Mouse (Mus musculus) activated CD4-positive, CD25-positive, alpha-beta regulatory T cell, adult 4 months (primary cell): ENCODE results near the gene Add3. TPM values are rescaled to one million over a fixed set of nuclear protein-coding genes. Genes with fewer than 3 reads are reported as not detected.

Source experiments
- ATAC-seq: one replicate; pipeline ENCODE4 v1.8.0; 2017
- polyA plus RNA-seq, 2 experiments: library from polyadenylated mRNA; unstranded; fragments of 100-300 nt; shearing (Covaris generic); gene quantifications; one replicate each; pipeline ENCODE4 v1.2.1; 2017

The Add3 gene
- polyA plus RNA-seq, 2 experiments from 2014 or later: 113 to 128 TPM

DNA sequence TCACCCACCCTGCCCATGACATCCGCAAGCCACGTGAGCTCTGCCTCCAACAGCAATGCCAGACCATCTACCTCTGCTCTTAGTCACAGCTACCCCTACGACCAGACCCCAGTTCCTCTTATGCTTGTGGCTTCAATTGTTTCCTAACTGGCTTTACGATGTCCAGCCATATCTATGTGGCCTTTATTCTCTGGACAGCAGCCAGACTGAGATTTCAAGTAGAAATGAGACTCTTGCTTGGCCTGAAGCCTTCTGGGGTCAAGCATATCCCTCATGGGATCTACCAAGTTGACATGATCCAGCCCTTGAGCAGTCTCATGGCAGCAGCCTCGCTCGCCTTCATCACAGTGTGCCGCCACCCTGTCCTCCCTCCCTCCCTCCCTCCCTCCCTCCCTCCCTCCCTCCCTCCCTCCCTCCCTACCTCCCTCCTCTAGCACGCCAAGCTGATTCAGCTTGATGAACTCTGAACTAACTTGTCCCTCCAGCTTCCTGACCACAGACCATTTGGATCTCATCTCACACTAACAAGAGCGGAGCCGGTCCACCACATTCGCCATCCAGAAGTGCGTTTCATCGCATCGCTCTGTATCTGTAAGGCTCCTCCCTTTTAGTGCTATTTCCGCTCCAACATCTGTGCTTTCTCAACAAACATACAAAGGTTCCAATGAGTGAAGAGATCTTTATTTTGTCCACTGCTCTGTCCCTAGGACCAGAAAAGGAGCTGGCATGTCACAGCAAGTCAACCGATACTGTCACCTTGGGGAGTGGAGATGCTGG lies 9.7 kb upstream of the Add3 start:
- no peak for ATAC-seq

DNA sequence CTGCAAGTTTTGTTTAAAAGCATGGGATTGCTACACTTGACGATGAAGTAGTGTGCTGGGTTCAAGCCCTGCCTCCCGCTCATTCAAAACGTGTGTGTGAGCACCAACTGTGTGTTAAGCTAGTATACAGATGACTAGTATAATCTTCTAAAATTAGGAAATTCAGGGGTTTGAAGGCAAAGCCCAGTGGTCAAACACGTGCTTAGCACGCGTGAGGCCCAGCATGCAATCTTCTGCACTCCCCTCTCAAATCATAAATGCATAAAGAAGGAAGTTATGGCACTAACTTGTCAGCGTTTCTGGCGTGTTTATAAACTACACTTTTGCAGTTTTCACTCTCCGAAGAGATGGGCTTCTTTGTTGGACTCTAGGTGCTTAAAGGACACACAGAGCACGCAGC lies 7.8 kb upstream of the Add3 start:
- ATAC-seq: no peak

DNA sequence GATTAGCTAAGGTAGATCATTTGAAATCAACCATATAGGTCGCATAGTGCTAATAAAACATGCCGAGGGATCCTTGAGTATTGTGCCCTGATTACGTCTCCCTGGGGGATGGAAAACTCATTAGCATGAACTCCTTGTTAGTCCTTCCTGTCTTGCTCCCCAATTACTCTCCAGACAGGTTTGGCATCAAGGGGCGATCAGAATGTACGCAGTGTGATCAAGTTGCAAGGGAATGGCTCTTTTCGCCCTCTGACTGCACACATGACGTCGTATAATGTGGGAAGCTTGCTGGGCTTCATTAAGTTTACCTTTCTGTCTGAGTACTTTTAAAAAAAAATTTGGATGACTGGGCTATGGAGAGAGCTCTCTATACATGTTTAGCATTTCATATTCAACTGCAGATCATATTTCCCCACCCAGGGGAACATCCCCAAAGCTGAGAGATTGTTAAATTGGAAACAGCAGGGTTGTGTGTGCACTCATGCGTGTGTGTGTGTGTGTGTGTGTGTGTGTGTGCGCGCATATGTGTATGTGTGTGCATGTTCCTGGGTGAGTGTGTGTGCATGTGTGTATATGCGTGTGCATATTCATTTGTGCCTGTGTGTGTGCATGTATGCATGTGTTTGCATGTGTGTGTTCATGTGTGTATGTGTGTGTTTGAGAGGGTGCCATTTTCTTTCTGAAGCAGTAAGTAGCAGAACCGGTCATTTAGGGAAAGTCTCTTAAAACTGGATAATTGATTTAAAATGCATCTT lies 3.7 kb upstream of the Add3 start:
- no peak for ATAC-seq

DNA sequence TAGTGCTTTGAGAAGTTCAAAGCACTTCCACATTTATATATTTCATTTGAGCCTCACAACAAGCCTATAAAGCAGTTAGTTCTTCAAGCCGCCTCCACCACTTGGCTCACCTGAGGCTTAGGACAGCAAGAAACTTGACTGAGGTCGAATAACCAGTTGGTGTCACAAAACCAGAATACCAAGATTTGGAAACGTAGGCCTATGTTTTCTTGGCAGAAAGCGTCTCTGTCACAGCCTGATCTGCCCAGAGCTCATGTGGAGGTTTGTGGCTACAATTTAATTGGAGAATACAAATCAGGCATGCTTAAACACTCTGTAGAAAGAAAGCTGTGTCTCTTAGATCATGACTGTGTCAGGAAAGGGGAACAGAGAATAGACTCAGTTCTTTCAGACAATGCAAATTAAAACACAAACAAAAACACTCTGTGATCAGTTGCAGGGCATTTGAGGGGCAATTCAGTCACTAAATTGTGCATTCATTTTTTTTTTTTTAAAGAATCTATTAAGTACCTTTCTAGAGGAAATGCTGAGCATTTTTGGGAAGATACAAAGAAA lies 3.0 kb upstream of the Add3 start:
- no peak for ATAC-seq

DNA sequence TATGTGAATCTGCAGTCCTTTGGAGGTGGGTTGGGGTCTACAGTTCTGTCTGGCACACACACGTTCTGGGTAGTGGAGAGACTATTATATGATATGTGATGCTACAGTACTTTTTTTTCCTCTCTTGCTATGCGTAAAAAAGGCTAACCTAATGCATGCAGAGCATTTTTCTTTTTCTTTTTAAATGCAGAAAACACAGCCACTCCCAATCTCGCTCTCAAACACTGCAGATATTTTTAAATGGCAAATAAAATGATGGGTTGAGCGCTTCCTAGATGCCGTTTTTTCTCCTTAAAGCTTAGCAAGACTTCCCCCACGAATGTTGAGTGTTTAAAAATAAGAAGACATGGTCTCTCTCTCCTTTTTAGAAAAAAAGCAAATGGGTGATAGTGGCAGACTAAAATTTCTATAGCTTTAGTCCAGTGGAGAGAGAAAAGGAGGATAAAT lies 584 bp downstream of the Add3 start:
- ATAC-seq: no peak

DNA sequence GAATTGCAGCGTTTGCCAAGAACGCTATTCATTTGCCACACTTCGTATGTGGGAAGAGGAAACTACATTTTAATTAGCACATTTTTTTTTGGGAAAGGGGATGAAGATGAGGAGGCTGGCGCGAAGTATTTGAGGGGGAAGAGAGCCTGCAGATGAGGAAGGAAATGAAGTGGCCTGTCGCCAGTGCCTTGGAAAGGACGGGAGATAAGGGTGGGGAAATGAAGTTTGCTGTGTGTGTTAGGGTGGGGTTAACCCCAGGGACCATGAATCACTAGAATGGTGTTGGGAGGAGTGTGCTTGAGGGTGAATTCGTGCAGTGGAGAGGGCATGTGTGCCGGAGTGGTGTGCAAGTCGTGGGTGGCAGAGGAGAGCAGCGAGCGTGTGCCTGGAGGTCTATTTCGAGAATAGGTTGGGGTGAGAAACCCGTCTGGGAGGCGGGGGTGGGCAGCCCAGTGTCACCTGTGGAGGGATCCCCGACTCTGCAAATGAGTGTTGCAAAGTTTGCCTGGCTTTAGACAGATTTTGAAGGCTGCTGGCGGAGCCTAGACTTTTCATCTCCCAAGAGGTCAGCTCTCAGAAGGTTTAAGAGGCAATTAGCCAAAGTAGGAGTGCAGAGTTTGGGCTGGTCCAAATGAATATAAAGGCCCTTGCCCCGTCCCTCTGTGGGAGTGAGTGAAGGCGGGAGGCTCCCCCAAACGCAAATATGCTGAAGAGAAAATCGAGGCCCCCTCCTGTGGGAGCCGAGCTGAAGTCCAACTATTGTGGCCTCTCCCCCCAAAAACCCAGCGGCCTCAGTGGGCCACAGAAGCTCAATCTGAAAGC lies 1.2 kb downstream of the Add3 start:
- peak; percentile 6 for ATAC-seq

DNA sequence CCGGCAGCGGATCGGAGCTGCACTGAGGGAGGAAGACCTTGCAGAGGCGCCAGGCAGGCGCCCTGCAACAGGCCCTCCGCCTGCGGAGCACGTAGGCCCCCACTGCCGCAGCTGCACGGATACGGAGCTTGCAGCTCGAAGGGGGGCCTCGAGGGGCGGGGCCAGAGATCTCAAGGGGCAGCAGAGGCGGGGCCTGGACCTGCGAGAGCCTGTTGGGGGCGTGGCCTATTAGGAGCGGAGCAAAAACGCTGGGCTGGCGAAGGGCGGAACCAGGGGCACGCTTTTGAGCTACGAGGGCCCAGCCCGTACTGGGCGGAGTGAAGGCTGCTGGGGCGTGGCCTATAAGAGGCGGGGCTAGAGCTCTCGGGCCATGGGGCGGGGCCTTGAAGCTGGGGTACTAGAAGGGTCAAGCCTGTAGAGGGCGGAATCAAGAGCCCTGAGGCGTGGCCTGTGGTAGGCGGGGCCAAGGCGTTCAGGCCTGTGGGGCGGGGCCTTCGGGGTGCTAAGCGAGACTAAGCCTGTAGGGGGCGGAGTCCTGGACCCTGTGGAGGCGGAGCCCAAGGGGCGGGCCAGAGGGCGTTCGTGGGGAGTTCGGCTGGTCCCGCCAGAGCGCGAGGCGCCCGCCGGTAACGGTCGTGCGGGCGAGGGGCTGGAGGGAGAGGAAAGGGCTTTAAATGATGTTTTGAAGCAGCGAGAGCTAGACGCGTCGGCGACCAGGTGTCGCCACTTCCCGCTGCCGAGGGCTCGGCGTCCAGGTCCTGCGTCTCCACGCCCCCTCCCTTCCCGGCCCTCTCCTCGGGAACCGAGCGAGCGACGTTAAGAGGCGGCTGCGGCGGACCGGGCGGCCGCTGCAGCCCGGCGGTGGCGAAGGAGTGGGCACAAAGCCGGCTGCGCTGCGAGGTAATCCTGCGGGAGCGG lies 2.2 kb downstream of the Add3 start:
- peak; percentile 87 for ATAC-seq

DNA sequence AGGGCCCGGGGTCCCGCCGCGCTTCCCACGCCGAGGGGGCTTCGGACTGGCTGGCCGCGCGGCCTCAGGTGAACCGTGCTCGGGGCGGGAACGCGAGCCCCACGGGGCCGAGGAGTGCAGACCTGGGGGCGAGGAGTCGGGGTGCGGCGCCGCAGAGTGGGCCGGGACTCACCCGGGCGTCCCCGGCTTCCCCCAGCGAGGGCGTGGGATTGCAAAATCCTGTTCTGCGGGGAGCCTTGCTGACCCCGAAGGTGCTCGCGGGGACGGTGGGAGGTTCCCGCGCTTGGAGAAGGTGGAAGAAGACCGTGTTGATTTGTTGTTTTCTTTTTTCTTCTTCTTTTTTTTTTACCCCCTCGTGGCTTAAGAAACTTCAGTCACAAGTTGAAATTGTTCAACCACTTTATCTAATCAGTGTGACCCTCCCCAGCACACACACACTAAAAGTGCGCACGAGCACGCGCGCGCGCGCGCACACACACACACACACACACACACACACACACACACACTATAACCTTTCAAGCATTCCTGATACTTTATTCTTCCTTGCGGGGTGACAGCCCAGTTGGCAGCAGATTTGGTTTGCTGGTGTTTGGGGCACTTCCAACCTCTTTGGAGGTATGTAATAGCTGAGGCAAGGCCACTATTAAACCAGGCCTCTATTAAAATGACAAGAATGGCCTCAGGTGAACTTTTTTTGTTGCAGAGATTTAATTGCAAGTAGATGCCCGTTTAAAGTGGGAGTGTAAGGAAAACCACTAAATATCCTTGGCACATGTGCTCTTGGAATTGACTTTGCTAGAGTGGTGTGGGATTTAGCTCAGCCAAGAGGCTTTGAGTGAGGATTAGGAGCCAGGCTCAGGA lies 3.1 kb downstream of the Add3 start:
- no peak for ATAC-seq

DNA sequence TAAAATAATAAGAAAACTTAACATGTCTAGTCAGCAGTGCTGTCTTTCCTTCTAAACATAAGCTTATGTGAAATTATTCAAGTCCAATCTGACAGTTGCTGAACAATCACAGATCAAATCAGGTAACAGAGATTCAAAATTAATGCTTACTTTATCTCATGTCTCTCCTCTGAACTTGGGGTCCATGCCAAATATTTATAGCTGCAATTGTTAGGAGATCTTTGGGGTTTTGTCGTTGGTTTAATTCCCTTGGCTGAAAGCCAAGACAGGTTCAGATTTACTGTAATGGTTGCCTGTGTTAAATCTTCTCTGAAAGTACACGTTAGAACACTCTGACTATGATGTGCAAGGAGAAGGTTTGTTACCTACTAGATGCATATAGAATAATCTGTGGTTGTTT lies 4.8 kb downstream of the Add3 start:
- ATAC-seq: no peak

DNA sequence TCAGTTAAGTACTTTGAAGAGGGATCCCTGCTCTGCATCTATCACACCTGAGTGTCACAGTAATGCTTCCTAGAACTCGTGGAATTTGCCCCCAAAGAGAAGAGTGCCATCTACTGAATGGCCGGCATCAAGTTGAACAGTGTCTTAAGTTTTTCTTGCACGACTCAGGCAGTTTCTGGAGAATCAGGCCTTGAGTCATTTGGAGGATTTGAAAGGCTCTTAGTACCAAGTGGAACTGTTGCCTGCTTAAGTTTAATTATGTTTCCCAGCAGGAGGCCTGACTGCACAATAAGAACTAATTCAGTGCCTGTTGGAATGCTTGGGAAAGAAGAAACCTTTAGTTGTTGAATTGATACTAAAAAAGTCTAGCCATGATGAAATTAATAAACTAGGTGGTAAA lies 9.1 kb downstream of the Add3 start:
- no peak for ATAC-seq

DNA sequence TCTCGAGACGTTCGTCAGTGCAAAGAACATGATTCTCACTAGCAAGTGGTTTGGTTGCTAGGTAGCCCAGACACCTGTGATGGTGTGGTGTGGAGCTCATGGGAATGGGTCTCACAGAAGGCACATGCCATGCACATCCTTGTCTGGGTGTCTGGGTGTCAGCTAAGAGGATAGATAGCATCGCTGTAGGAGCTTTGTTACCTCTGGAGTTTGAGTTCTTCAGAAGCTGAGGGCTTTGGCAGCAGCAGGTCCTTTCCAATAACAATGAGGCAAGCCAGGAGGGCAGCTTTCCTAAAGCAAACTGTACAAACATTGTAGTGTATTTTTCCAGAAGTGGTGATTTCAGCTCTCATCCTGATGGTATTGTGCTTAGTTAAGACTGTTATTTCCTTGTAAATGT lies 12.2 kb downstream of the Add3 start:
- no peak for ATAC-seq

DNA sequence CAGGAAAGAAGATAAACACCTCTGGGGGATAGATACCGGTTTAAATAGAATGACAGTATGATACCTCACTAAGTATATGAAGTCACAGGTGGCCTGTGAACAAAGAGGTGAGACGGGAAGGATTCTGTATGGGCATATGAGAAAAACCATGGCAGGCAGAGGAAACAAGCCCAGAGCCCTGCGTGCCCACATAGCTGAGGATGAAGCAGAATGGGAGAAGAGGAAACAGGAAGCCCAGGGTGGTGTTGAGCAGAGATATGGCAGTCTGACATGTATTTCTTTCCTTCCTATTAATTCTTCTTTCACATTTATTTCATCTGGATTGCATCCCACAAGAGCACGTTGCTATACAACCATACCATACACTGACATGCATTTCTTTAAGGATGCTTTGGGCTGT lies 12.9 kb downstream of the Add3 start:
- no peak for ATAC-seq

DNA sequence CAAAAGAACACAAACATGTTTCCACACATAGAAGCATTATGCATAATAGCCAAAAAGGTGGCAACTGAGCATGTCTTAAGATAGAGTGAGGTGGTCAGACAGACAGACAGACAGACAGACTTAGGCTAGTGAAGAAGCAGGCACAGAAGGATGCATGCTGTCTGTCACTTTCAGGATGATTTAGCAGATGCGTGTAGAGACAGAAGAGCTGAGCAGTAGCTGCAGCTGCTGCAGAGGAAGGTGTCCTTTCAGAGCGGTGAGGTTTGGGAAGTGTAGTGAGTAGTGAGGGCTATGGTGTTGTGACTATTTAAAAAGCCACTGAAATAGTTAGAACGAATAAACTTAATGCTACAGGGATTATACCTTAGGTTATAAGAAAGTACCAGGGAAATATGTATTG lies 13.9 kb downstream of the Add3 start:
- no peak for ATAC-seq

DNA sequence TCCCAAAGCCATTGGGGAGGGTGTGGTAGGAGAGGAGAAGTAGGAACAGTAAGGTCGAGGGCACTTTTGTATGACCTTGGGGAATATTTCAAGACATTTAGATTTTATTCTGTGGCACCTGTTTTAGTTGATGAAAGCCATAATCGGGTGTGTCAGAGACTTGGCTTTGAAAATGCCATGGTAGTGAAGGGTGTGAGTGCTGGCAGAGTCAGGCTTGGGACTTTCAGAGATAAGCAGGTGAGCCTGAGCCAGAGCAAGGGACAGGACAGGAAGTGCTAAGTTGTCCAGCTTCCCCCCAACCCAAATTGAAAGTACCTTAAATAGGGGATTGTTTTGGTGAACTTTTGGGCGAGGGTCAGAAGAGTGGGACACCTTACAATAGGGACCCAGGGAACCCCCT lies 16.1 kb downstream of the Add3 start:
- no peak for ATAC-seq

DNA sequence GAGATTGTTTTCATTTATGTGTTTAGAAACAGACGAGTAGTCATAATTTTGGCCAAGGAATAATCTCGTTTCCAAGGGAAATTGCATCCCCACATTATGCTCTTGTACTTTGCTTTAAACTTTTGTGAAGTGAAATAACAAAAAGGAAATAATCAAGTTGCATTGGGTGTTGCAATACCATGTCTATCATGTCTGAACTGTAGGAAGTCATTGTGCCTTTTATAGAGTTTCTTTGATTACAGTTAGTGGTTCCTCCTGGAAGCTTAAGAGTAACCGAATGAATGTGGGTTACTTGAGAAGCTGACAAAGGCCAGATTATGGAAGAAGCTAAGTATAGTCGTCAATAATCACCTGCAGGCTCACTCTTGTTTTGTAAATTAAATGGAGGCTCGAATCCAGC lies 16.9 kb downstream of the Add3 start:
- ATAC-seq: no peak

DNA sequence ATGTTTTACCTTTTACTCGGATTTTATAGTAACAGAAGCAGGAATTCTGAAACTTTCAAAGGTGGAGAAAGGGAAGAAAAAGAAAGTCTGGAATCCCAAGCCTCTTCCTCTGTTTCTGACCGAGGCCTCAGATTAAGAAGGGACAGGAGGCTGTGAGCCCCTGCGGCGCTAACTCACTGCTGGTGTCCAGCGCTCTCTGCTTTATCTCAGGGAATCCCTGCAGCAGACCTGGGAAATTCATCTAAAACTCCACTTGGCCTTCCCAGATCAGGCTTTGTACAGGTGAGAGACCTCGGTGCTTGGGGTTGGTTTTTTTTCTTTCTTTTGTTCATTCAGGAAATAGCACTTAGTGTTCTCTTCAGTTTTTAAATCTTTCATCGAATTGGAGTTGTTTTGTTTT lies 19.1 kb downstream of the Add3 start:
- ATAC-seq: no peak

DNA sequence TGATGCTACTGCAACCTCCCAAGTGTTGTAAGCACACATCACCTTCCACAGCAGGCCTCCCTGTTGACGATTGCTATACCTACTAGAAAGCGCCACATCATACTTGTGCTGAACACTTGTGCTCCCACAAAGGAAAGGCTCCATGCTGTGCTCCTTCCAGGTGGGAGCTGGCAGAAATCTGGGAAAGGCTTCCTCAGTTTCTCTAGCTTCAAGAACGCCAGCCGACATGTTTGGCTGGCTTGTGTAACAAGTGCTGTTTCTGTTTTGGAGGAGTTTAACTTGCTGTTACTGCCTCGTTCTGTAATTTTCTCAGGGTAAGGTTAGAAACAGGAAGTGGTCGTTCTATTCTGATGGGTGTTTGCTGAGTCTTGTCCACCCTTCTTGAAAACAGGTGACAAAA lies 22.7 kb downstream of the Add3 start:
- ATAC-seq: peak; percentile 69

DNA sequence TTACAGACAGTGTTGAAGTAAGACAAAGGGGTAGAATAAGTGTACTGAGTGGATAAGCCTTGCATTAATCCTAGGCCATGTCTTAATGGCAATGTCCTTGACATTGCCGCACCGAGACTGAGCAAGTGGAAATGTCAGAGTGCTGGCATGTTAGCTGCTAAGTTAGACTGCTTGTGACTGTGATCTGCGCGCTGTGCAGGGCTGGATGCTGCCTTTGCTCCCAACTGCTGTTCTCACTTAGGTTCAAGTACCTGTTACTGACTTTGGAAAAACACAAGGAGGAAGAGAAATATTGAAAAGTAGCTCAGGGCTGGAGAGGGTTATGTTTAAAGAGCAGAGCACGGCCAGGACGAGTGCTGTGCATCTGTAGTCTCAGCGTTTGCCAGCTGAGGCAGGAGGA lies 24.4 kb downstream of the Add3 start:
- no peak for ATAC-seq

DNA sequence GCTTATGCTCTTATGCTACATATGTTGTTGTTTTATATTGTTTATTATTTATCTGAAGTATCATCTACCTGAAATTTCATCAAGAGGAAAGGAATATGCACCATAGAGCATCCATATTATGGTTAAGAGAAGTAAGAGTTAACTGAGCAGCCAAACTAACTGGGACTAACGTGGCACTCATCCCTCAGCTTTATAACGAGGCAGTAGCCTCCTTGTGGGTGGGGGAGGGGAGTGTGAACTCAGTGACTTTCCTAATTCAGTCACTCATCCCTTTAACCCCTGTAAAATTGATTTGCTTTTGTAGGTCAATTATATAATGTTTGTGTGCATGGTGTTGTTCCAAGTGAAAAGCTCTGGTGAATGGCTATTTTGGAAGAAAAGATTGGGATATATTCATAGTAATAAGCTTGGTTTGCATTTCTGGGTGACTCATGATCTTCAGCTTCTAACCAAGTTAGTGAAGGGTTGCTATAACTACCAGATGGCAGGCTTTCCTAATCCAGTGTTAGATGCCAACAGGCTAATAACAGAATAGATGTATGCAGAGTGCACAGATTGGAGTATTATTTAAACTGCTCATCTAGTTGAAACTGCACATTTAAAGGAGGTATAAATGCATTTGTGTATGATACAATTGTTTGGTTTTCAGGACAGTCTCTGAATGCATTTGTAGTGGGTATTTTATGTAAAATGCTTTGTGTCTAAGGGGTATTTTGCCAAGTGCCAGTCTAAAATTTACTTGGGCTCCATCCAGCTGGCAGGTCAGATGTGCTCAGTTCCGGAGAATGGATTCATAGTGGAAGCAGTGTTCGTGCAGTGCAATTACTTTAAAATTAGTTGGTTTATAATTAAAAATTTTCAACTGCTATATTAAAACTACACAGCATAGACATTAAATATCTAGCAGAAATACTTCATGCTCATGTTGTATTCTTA lies 25.3 kb downstream of the Add3 start:
- no peak for ATAC-seq

DNA sequence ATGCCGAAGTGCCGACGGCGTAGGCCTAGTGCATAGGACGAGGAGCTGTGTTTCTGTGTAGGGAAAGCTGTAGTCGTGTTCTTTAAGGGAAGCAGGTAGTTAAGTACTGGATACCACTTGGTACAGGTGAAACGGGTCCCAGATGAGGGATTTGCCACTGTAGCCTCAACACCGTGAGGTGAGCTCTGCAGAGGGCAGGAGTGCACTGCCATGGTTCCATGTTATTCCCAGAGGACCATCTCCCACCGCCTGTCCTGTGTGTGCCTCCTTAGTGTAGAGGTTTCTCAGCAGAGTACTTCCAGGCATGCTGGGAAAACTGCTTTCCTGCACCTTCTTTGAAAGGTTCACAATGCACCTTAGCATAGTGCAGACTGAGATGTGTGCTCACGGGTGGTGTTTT lies 26.1 kb downstream of the Add3 start:
- ATAC-seq: no peak
